In the genomic region with DNA sequence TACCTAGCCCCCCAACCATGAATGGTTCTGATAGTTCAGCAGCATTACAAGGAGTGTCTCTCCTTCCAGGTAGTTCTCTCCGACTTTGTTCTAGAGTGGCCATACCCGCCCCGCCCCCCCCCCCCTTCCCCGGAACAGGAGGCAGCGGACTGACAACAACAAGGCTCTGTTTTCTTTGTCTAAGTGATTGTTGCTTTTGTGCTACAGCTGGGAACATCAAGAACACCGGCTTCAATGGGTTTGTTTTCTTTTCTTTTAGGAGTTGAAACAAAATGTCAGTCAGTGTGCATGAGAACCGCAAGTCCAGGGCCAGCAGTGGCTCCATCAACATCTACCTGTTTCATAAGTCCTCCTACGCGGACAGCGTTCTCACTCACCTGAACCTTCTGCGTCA, we compare ENCODE assay signal across 11 mouse cellular contexts. TPM values are rescaled to one million over a fixed set of nuclear protein-coding genes. Genes with fewer than 3 reads are reported as not detected.
DNase-seq lines count a peak whose midpoint lies in the region; ATAC-seq and TF ChIP-seq lines count a peak whose summit lies in the region.
"Had no signal": no experiment of that assay in that cellular context is flagged by ENCODE, and none has a peak within 500 bp of the region (broad histone marks: within the 10 kb centered on the region; RNA-seq: fewer than 3 reads in every experiment).

No protein-coding gene starts in this region.

- H3K27me3 ChIP-seq in heart, embryonic 11.5 days (ENCODE audit: control insufficient read depth, insufficient read depth, low read length), result no peaks in the 10 kb centered on the region
- H3K27me3 ChIP-seq in limb, embryonic 14.5 days (ENCODE audit: control insufficient read depth, insufficient read depth, low read length), result no peaks in the 10 kb centered on the region

- no peak overlapping the region for H3K27ac ChIP-seq in heart, embryonic 11.5 days (ENCODE audit: low read depth, low read length)
- no peak overlapping the region for H3K27ac ChIP-seq in limb, embryonic 14.5 days (replicated peaks; ENCODE audit: low read depth, low read length)

- DNase-seq in heart, adult 18-20 months, result no peak
- DNase-seq in testis, postnatal 14 days (ENCODE audit: low spot score), result peak; percentile 54
- no peak for DNase-seq in testis, postnatal 10 days (ENCODE audit: low spot score)
- DNase-seq in limb, embryonic 14.5 days (ENCODE audit: low spot score), result no peak
- no peak for DNase-seq in cerebellum, adult 9-11 months
- DNase-seq in right cerebral cortex, postnatal 36 days (ENCODE audit: low spot score in 2 of 2), result no peak
- no peak for DNase-seq in cerebellum, adult 18-20 months
- DNase-seq: cerebellum, adult 11 months; right cerebral cortex, postnatal 4 days had no signal

- H3K9me3 ChIP-seq in heart, embryonic 11.5 days (replicated peaks; ENCODE audit: control insufficient read depth, low read length), result no peaks in the 10 kb centered on the region
- no peaks in the 10 kb centered on the region for H3K9me3 ChIP-seq in limb, embryonic 14.5 days (ENCODE audit: control insufficient read depth, low read length)
- H3K9me3 ChIP-seq: megakaryocyte, embryonic 14.5 days had no signal

- ATAC-seq in heart, embryonic 11.5 days (replicated peaks; ENCODE audit: insufficient number of reproducible peaks, low FRiP score, low TSS enrichment), result no peak
- no peak for ATAC-seq in limb, embryonic 14.5 days (ENCODE audit: low FRiP score, low read depth)

- H3K36me3 ChIP-seq in heart, embryonic 11.5 days (ENCODE audit: control insufficient read depth, insufficient read depth, low read length), result peaks cover 19% of the 10 kb centered on the region
- H3K36me3 ChIP-seq in limb, embryonic 14.5 days (ENCODE audit: control insufficient read depth, insufficient read depth, low read length), result peaks cover 48% of the 10 kb centered on the region

- no peak for TF ChIP-seq POLR2A in limb, embryonic 14.5 days (IDR thresholded peaks at IDR 0.05; ENCODE audit: borderline replicate concordance, extremely low read depth, insufficient read depth, insufficient read length)

- H3K4me1 ChIP-seq in heart, embryonic 11.5 days (ENCODE audit: control insufficient read depth, insufficient read depth, low read length), result peaks cover 44% of the 10 kb centered on the region
- peaks cover 50% of the 10 kb centered on the region for H3K4me1 ChIP-seq in limb, embryonic 14.5 days (ENCODE audit: control insufficient read depth, insufficient read depth, low read length)

- H3K4me3 ChIP-seq in heart, embryonic 11.5 days (ENCODE audit: low read depth, low read length), result no peak overlapping the region
- H3K4me3 ChIP-seq in limb, embryonic 14.5 days (replicated peaks; ENCODE audit: low read length), result peak overlapping the region; percentile 60; the same call in 1 of the 2 replicates
- H3K4me3 ChIP-seq: megakaryocyte, embryonic 14.5 days had no signal

- WGBS in heart, embryonic 11.5 days (ENCODE audit: insufficient replicate concordance), result 65% methylated on average over 11 of the region's 11 CpGs
- 86% methylated on average over 11 of the region's 11 CpGs for WGBS in limb, embryonic 14.5 days

- H3K4me2 ChIP-seq in heart, embryonic 11.5 days, result peak overlapping the region; percentile 95
- peak overlapping the region; percentile 80; the same call in 1 of the 2 replicates for H3K4me2 ChIP-seq in limb, embryonic 14.5 days (replicated peaks; ENCODE audit: low read depth, low read length, severe bottlenecking)

- H3K9ac ChIP-seq in heart, embryonic 11.5 days (ENCODE audit: low read depth, low read length), result no peak overlapping the region
- no peak overlapping the region for H3K9ac ChIP-seq in limb, embryonic 14.5 days (ENCODE audit: low read depth, low read length, severe bottlenecking)

RNA-seq across cellular contexts. Expression of a gene that starts 3.8 kb away (rescaled TPM):
- polyA plus RNA-seq in heart, embryonic 11.5 days (2014; fragmentation: Nextera tagmentation; extraction: Ambion mirVana), result 5.4 and 6.3 TPM in 2 replicates
- 1 to 10 TPM; 7.4 to 8.8 TPM for total RNA-seq in heart, adult 18-20 months (2021)
- polyA plus RNA-seq in limb, embryonic 14.5 days (2012; rRNA removed), result 33.5 and 40.7 TPM in 2 replicates
- 8.9 and 12.1 TPM in 2 replicates for polyA plus RNA-seq in limb, embryonic 14.5 days (2014; fragmentation: Nextera tagmentation; extraction: Ambion mirVana)

RNA-seq across cellular contexts. Expression of a gene that starts 46.6 kb away (rescaled TPM):
- polyA plus RNA-seq in heart, embryonic 11.5 days (2014; fragmentation: Nextera tagmentation; extraction: Ambion mirVana), result 31.5 and 32.3 TPM in 2 replicates
- 10 to 100 TPM; 22.3 to 24.2 TPM for total RNA-seq in heart, adult 18-20 months (2021)
- 46.3 and 50.7 TPM in 2 replicates for polyA plus RNA-seq in limb, embryonic 14.5 days (2012; rRNA removed)
- polyA plus RNA-seq in limb, embryonic 14.5 days (2014; fragmentation: Nextera tagmentation; extraction: Ambion mirVana), result 60.1 and 60.5 TPM in 2 replicates
